Mouse (Mus musculus): ENCODE data around the gene Acox1. TPM values are rescaled to one million over a fixed set of nuclear protein-coding genes. Genes with fewer than 3 reads are reported as not detected.

The Acox1 gene
- polyA plus RNA-seq, 1 experiment from 2014 or later = 21.8 TPM

DNA sequence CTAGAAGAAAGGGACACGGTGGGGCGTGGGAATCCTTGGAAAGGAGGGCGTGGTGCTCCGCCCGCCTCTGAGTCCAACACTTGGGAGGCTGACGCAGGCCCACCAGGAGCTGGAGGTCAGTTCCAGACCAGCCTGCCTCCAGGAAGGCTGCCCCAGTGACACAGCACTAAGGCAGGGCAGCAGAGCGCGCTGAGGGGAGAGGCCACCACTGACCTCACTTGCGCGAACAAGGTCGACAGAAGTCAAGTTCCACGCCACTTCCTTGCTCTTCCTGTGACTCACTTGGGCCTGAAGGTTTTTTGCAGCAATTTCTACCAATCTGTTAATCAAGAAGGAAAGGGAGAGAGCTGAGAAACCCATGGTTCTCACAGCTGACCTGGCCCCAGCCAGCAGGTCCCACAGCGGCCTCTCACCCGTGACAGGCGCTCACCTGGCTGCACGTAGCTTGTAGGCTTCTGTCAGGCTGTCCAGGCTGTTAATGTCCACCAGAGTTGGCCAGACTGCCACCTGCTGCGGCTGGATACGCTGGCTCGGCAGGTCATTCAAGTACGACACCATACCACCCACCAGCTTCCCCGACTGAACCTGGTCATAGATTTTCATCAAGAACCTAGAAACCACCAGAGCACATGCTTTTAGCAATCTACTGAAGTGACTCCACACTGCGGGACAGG lies 23.9 kb downstream of the Acox1 start:
- H3K36me3 ChIP-seq = peaks cover 84% of the 10 kb centered on the region
- WGBS = 92% methylated on average over 22 of the region's 22 CpGs
- H3K4me1 ChIP-seq (replicated peaks) = no peaks in the 10 kb centered on the region

DNA sequence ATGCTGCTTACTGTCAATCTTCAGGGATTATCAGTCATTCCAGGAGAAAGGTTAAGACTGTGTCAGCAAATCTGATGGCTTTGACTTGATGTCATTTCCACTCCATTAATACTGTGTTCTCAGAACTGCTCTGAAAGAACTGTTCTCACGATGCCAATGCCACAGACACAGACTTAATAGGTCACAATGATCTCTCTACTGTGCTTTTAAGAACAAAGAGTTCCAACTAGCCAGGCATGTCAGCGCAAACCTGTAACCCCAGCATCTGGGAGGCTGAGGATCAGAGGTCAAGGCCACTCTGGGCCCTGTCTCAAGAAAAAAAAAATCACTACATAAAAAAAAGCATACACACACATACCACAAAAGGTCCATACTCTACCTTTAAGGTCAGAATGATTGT lies 26.9 kb downstream of the Acox1 start:
- 85% methylated on average over 2 of the region's 2 CpGs for WGBS
- Histone ChIP-seq H3K4me1 (replicated peaks) (peaks cover 10% of the 10 kb centered on the region), H3K36me3 (peaks cover 56% of the 10 kb centered on the region), H3K9me3 (no peaks in the 10 kb centered on the region), H3K27me3 (ENCODE audit: insufficient read depth, poor library complexity, severe bottlenecking) (no peaks in the 10 kb centered on the region; the same call in 1 of the 2 replicates), H3K27ac (no peak overlapping the region), H3K4me3 (no peak overlapping the region)
- no peak for DNase-seq (ENCODE audit: low spot score)

More for the DNA sequence above, 23.9 kb downstream of the Acox1 start:
- H3K4me3 ChIP-seq = no peak overlapping the region
- H3K27ac ChIP-seq = no peak overlapping the region
- H3K9me3 ChIP-seq = no peaks in the 10 kb centered on the region
- H3K27me3 ChIP-seq (ENCODE audit: insufficient read depth, poor library complexity, severe bottlenecking) = no peaks in the 10 kb centered on the region
- no peak for DNase-seq (ENCODE audit: low spot score)

DNA sequence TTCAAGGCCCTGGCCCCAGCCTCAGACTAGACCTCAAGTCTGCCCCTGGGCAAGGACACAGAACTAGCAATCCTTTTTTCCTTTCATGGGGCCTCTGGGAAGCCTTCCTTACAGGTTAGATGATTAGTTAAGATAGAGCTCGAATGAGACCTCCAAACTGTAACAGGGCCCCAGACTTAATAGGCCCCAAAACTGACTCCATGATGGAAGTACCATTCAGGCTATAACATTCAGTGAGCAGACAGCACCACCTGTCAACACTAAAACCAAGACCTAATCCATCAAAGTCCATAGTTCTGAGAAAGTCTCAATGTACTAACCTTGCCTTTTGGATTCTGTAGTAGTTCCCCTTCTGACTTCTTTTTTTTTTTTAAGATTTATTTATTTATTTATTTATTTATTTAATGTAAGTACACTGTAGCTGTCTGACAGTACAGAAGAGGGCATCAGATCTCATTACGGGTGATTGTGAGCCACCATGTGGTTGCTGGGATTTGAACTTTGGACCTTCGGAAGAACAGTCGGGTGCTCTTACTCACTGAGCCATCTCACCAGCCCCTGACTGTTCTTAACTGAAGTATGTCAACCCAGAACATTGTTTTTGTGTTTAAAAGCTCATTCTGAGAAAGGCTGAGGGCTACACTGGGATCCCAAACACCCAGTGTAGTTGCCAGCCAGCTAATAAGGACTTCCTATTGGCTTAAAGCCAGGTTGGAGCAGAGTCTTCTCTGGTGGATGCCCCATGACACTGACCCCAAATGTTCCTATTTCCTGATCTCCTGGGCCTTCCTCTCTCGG lies 28.6 kb downstream of the Acox1 start:
- Histone ChIP-seq H3K4me3 (no peak overlapping the region), H3K9me3 (no peaks in the 10 kb centered on the region), H3K4me1 (replicated peaks) (peaks cover 23% of the 10 kb centered on the region), H3K36me3 (peaks cover 56% of the 10 kb centered on the region), H3K27me3 (ENCODE audit: insufficient read depth, poor library complexity, severe bottlenecking) (no peaks in the 10 kb centered on the region; the same call in 1 of the 2 replicates), H3K27ac (no peak overlapping the region)
- DNase-seq (ENCODE audit: low spot score) = no peak
- WGBS = 86% methylated on average over 5 of the region's 5 CpGs

DNA sequence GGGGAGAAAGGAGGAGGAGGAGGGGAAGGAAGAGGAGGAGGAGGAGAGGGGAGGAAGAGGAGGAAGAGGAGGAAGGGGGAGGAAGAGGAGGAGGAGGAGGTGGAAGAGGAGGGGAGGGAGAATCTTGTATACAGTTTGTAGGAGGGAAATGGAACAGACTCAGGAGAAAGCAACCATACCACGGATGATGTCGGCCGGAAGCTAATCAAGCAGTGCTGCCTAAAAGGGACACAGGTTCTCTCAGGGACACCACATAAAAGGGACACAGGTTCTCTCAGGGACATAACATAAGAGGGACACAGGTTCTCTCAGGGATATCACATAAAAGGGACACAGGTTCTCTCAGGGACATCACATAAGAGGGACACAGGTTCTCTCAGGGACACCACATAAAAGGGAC lies 29.6 kb downstream of the Acox1 start:
- Histone ChIP-seq H3K9me3 (no peaks in the 10 kb centered on the region), H3K27ac (no peak overlapping the region), H3K36me3 (peaks cover 56% of the 10 kb centered on the region), H3K27me3 (ENCODE audit: insufficient read depth, poor library complexity, severe bottlenecking) (no peaks in the 10 kb centered on the region; the same call in 1 of the 2 replicates), H3K4me3 (no peak overlapping the region), H3K4me1 (replicated peaks) (peaks cover 23% of the 10 kb centered on the region)
- no peak for DNase-seq (ENCODE audit: low spot score)
- 91% methylated on average over 3 of the region's 3 CpGs for WGBS

DNA sequence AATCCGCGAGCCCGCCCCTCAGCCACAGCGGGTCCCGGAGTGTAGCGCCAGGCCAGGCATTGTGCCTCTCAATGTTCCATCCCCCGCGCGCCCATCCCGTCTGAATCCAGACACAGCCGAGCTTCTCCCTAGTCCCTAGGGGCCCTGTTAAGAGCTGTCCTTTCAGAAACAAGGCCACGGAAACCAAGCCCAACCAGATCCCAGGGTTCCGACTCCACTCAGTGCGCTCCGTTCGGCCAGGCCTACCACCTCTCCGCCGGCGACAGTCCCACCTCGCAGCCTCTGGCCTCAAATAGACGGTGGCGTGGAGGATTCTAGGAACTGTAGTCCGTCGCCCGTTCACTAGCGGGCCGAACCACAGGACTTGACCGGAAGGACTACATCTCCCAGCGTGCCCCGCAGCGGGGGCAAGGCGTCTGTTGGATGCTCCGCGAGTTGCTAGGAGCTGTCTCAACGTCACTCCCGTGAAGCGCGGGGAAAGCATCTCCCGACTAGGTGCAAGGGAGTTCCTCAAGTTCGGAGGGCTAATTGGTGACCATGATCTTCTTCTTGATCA lies 30.9 kb downstream of the Acox1 start, which contains the start of gene Fbf1:
Gene Fbf1, minus strand, starts transcription at position 283 of the 556 bp plus-strand sequence.
- Histone ChIP-seq H3K27me3 (ENCODE audit: insufficient read depth, poor library complexity, severe bottlenecking) (no peaks in the 10 kb centered on the region; the same call in 1 of the 2 replicates), H3K4me1 (replicated peaks) (peaks cover 34% of the 10 kb centered on the region), H3K36me3 (peaks cover 55% of the 10 kb centered on the region), H3K27ac (peak within 1 kb of the TSS; percentile 95), H3K9me3 (no peaks in the 10 kb centered on the region), H3K4me3 (peak within 1 kb of the TSS; percentile 84)
- WGBS = under 1% methylated on average over 40 of the region's 40 CpGs
- DNase-seq (ENCODE audit: low spot score) = peak; percentile 95

DNA sequence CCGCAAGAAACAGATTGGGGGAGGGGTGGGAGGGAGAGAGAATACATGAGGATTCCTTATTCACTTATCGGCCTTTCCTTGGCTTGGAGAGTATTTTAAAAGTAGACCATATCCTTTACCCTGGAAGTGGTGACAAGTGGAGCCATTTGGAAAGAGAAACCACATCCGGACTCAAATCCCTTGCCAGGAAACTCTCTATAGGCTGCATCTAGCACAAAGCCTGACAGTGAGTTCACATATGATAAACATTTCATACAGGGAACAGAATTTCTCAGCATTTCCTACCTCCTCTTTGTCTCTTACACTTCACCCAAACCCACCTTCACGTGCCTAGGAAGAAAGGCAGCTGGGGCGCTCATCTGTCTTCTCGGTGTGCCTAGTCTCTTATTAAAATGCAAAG lies 31.6 kb downstream of the Acox1 start:
- Histone ChIP-seq H3K27ac (peak overlapping the region; percentile 95), H3K9me3 (no peaks in the 10 kb centered on the region), H3K4me1 (replicated peaks) (peaks cover 40% of the 10 kb centered on the region), H3K36me3 (peaks cover 53% of the 10 kb centered on the region), H3K4me3 (peak overlapping the region; percentile 84), H3K27me3 (ENCODE audit: insufficient read depth, poor library complexity, severe bottlenecking) (no peaks in the 10 kb centered on the region; the same call in 1 of the 2 replicates)
- no peak for DNase-seq (ENCODE audit: low spot score)
- 19% methylated on average over 6 of the region's 6 CpGs for WGBS

DNA sequence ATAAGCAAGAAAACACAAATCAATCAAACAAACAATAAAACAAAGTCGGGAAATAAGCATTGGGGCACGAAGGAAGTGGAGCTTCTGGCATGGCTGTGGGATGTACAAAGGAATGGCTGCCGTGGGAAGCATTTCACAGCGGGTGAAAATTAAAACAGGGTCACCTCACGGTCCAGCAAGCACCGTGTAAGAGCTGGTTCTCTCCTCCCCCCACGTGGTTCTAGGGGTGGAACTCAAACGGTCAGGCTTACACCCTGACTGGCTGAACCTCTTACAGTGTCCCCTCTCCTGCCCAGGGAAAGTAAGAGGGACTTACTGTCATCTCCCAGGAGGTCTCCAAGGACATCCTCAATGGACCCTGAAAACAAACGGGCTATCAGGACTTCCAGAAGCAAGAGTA lies 35.8 kb downstream of the Acox1 start:
- H3K9me3 ChIP-seq = no peaks in the 10 kb centered on the region
- H3K36me3 ChIP-seq = peaks cover 81% of the 10 kb centered on the region
- H3K27me3 ChIP-seq (ENCODE audit: insufficient read depth, poor library complexity, severe bottlenecking) = no peaks in the 10 kb centered on the region
- DNase-seq (ENCODE audit: low spot score) = no peak
- WGBS = 37% methylated on average over 9 of the region's 9 CpGs
- H3K27ac ChIP-seq = peak overlapping the region; percentile 50
- H3K4me1 ChIP-seq (replicated peaks) = peaks cover 43% of the 10 kb centered on the region
- no peak overlapping the region for H3K4me3 ChIP-seq

DNA sequence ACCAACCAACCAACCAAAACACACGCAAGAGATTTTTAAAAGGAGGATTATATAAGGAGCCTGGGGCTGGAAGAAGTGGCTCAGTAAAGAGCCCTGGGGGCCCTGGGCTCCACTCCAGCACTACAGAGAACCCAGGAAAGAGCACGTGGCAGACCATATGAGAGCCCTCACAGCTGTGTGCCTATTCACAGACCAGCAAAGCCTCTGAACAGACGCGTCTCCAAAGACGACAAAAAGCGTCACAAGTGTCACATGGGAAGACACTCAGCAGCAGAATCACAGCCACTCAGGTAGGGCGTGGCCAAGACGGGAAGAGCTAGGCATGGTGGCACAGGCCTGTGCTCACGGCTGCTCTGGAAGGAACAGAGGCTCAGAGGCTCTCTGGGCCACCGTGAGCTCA lies 36.7 kb downstream of the Acox1 start:
- Histone ChIP-seq H3K27ac (no peak overlapping the region; the same call in 1 of the 2 replicates), H3K9me3 (no peaks in the 10 kb centered on the region), H3K4me1 (replicated peaks) (peaks cover 40% of the 10 kb centered on the region), H3K36me3 (peaks cover 89% of the 10 kb centered on the region), H3K27me3 (ENCODE audit: insufficient read depth, poor library complexity, severe bottlenecking) (no peaks in the 10 kb centered on the region), H3K4me3 (no peak overlapping the region)
- no peak for DNase-seq (ENCODE audit: low spot score)
- WGBS = 82% methylated on average over 10 of the region's 10 CpGs

DNA sequence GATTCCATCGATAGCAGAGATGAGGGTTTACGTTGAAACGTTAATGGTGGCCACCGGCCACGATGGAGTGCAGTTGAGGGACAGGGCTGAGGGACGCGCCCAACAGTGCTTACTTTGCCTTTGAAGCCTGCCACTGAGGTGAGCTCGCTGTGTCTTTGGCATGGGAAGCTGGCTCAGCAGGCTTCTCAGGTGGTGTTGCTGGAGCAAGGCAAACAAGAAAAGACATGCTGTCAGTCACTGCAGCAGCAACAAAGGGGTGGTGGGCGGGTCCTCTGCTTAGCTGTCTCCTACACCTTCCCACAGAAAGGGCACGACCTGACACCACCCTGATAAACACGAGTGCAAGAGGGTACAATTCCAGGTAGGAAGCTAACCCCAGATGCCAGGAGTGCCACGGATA lies 37.5 kb downstream of the Acox1 start:
- DNase-seq (ENCODE audit: low spot score) = no peak
- WGBS = 67% methylated on average over 12 of the region's 12 CpGs
- peaks cover 95% of the 10 kb centered on the region for H3K36me3 ChIP-seq
- no peak overlapping the region for H3K4me3 ChIP-seq
- no peaks in the 10 kb centered on the region for H3K9me3 ChIP-seq
- no peaks in the 10 kb centered on the region for H3K27me3 ChIP-seq (ENCODE audit: insufficient read depth, poor library complexity, severe bottlenecking)
- H3K4me1 ChIP-seq (replicated peaks) = peaks cover 32% of the 10 kb centered on the region
- 0 out of 2 replicates have a peak overlapping the region, but pooled peaks have one; percentile 6 for H3K27ac ChIP-seq

DNA sequence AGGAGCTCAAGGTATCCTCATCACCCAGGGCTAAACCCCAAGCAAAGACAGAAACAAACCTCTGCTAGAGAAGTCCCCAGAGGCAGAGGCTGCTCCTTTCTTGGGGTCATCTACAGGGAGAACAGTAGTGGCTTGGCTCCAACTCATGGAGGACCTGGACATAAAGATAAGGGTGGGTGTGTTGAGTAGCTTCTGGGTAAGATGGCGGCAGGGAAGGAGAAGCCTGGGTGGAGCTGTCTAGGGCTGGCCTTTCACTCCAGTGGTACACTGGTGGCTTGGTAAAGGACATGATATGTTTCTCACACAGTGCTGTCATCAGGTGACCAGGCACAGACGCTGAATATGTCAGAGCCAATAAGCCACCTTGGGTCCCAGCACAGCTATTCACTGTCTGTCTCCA lies 47.9 kb downstream of the Acox1 start:
- H3K27me3 ChIP-seq (ENCODE audit: insufficient read depth, poor library complexity, severe bottlenecking) = no peaks in the 10 kb centered on the region
- no peak overlapping the region for H3K4me3 ChIP-seq
- no peaks in the 10 kb centered on the region for H3K9me3 ChIP-seq
- H3K36me3 ChIP-seq = peaks cover 100% of the 10 kb centered on the region
- H3K4me1 ChIP-seq (replicated peaks) = peaks cover 23% of the 10 kb centered on the region
- 94% methylated on average over 2 of the region's 2 CpGs for WGBS
- no peak for DNase-seq (ENCODE audit: low spot score)
- peak overlapping the region; percentile 46; the same call in 1 of the 2 replicates for H3K27ac ChIP-seq

DNA sequence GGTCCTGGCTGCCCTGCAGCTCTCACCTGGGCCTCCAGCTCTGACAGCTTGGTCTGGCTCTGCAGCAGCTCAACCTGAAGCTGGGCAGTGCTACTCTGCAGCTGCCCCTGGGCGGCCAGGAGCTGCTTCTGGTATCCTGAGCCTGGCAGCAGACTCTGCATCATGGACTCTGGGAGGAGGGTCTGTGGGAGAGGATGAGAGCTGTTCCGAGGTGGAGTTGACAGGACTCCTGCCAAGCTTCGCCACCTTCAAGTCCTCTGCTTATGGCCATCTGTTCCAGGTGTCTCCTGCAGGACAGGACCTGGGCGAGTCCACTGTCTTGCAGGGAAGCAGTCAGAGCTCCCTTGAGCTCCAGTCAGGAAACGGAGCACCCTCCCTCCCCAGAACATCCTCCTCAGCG lies 49.5 kb downstream of the Acox1 start:
- no peaks in the 10 kb centered on the region for H3K27me3 ChIP-seq (ENCODE audit: insufficient read depth, poor library complexity, severe bottlenecking)
- peaks cover 30% of the 10 kb centered on the region for H3K4me1 ChIP-seq (replicated peaks)
- 85% methylated on average over 6 of the region's 6 CpGs for WGBS
- peaks cover 100% of the 10 kb centered on the region for H3K36me3 ChIP-seq
- DNase-seq (ENCODE audit: low spot score) = no peak
- no peaks in the 10 kb centered on the region for H3K9me3 ChIP-seq
- H3K4me3 ChIP-seq = no peak overlapping the region
- H3K27ac ChIP-seq = 0 out of 2 replicates have a peak overlapping the region, but pooled peaks have one; percentile 1

DNA sequence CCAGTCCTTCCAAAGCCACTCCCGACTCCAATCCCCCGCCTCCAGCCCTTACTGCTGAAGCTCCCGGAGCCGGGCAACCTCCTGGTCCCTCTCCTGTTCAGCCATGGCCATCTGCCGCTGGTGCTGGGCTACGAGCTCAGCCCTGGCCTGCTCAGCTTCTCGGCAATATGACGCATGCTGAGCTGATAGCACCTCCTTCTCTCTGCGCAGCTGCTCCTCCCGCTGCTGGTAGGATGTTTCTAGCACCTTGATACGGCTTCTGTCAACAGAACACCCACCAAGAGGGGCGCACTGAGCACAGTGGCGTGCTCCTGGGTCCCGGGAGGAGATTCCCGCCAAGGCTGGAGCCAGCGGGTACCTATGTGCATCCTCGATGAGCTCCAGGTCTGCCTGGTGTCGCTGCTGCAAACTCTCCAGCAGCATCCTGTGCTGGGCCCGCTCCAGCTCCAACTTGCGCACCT lies 50.1 kb downstream of the Acox1 start:
- Histone ChIP-seq H3K36me3 (peaks cover 100% of the 10 kb centered on the region), H3K4me3 (no peak overlapping the region), H3K4me1 (replicated peaks) (peaks cover 30% of the 10 kb centered on the region), H3K9me3 (no peaks in the 10 kb centered on the region), H3K27me3 (ENCODE audit: insufficient read depth, poor library complexity, severe bottlenecking) (no peaks in the 10 kb centered on the region), H3K27ac (peak overlapping the region; percentile 41; the same call in 1 of the 2 replicates)
- 69% methylated on average over 20 of the region's 20 CpGs for WGBS
- DNase-seq (ENCODE audit: low spot score) = no peak

All from hindbrain, embryonic 10.5 days (tissue).